Mouse (Mus musculus) small intestine, adult 2 months (tissue): ENCODE data around the gene Syne1. TPM values are rescaled to one million over a fixed set of nuclear protein-coding genes. Genes with fewer than 3 reads are reported as not detected.

ENCODE experiments used
- H3K27ac ChIP-seq: fragments of 200-500 bp; 2 replicates; pipeline ENCODE4 v1.5.1; 2012; ENCODE audit warnings: low read depth, low read length, control low read depth, inconsistent platforms; ENCODE audit not compliant: insufficient read depth
- H3K27me3 ChIP-seq: fragments of 200-500 bp; 2 replicates; pipeline ENCODE4 v1.6.1; 2012; ENCODE audit warnings: mild to moderate bottlenecking, moderate library complexity, low read length, inconsistent platforms; ENCODE audit not compliant: control insufficient read depth, insufficient read depth
- H3K36me3 ChIP-seq: fragments of 200-500 bp; 2 replicates; pipeline ENCODE4 v1.6.1; 2012; ENCODE audit warnings: mild to moderate bottlenecking, low read length, control low read depth, inconsistent platforms; ENCODE audit not compliant: control insufficient read depth, insufficient read depth
- H3K4me1 ChIP-seq: fragments of 200-500 bp; 2 replicates; pipeline ENCODE4 v1.6.1; 2012; ENCODE audit warnings: low read length, inconsistent platforms, mixed read lengths; ENCODE audit not compliant: control insufficient read depth, insufficient read depth, insufficient read length
- H3K4me3 ChIP-seq: fragments of 200-500 bp; 2 replicates; pipeline ENCODE4 v1.5.1; 2012; ENCODE audit warnings: low read depth, mild to moderate bottlenecking, control low read depth, inconsistent platforms, low read length, moderate library complexity
- CTCF ChIP-seq: fragments of 200-500 bp; IDR thresholded peaks from 2 replicates; pipeline ENCODE4 v1.5.1; 2012; ENCODE audit warnings: low read depth, mild to moderate bottlenecking, control low read depth, inconsistent platforms, low read length, moderate library complexity, mixed read lengths; ENCODE audit not compliant: insufficient replicate concordance, insufficient read length; ENCODE audit errors: extremely low read depth
- POLR2A ChIP-seq: fragments of 200-500 bp; IDR thresholded peaks from 2 replicates; pipeline ENCODE4 v1.6.1; 2012; ENCODE audit warnings: low read depth, mild to moderate bottlenecking, control low read depth, inconsistent platforms, low read length, moderate library complexity
- WGBS: fragments of 180-500 bp; shearing (Covaris S2); methylation state at CpG from one replicate; pipeline ENCODE4 v1.1.7; 2018; 5-methylcytosine and 5-hydroxymethylcytosine counted together
- polyA plus RNA-seq: library from polyadenylated mRNA; depleted of rRNA; stranded (reverse); fragments of >200 nt; gene quantifications from 2 replicates; pipeline ENCODE4 v1.2.3, GENCODE M21; 2012

Gene Syne1
- polyA plus RNA-seq, 1 experiment = 10.0 TPM

DNA sequence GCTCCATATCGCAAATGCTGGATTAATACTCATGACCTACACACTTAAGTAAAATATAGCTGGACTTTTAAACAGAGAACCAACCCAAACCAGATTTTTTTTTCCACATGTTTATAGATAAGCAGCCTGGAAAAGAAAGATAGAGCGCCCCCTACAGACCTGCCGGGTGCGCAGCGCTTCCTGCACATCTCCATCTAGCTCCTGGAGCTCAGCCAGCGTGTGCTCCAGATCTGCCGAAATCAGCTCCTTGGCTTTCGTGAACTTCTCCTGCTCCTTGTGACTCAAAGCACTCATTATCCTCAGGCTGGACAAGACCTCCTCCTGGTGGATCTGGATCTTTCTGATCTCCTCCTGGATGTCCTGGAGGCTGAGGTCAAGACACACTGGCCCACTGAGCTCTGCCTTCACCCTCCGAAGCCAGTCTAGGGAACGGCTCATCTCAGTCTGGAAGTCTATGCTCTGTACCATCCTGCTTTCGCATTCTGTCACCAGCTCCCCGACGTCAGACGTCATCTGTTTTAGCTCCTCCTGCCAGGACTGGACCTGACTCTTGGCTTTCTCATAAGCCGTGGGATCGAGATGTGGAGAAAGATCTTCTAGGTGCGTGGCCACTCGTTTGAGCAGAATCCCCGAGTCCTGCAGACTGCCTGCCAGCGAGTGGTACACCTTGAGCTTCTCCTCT, 323.7 kb downstream of the Syne1 start:
- no peaks in the 10 kb centered on the region for H3K27me3 ChIP-seq
- 80% methylated on average over 20 of the region's 20 CpGs for WGBS
- peak; percentile 33; the same call in 1 of the 2 replicates for TF ChIP-seq CTCF
- TF ChIP-seq POLR2A = no peak
- H3K4me1 ChIP-seq = no peaks in the 10 kb centered on the region
- H3K27ac ChIP-seq = no peak overlapping the region
- H3K36me3 ChIP-seq = no peaks in the 10 kb centered on the region
- no peak overlapping the region for H3K4me3 ChIP-seq

GRCm38 (mm10) chr10:5215943-5216342, 335.3 kb downstream of the Syne1 start:
- WGBS = 77% methylated on average over 1 of the region's 1 CpGs
- TF ChIP-seq POLR2A (no peak), CTCF (no peak)
- Histone ChIP-seq H3K27ac (no peak overlapping the region), H3K36me3 (no peaks in the 10 kb centered on the region), H3K4me3 (no peak overlapping the region), H3K27me3 (no peaks in the 10 kb centered on the region), H3K4me1 (no peaks in the 10 kb centered on the region)

- 21% methylated on average over 7 of the region's 7 CpGs for WGBS
- no peak overlapping the region for H3K4me3 ChIP-seq
- H3K27ac ChIP-seq = no peak overlapping the region
- H3K36me3 ChIP-seq = no peaks in the 10 kb centered on the region; the same call in 1 of the 2 replicates
- H3K27me3 ChIP-seq = no peaks in the 10 kb centered on the region
- peaks cover 3% of the 10 kb centered on the region; the same call in 1 of the 2 replicates for H3K4me1 ChIP-seq
- TF ChIP-seq POLR2A (no peak), CTCF (no peak)
Measured at GRCm38 (mm10) chr10:5207905-5208641, 343.2 kb downstream of the Syne1 start.

- Histone ChIP-seq H3K4me1 (peaks cover 3% of the 10 kb centered on the region; the same call in 1 of the 2 replicates), H3K4me3 (no peak overlapping the region), H3K36me3 (no peaks in the 10 kb centered on the region; the same call in 1 of the 2 replicates), H3K27ac (no peak overlapping the region), H3K27me3 (no peaks in the 10 kb centered on the region)
- WGBS = 86% methylated on average over 3 of the region's 3 CpGs
- TF ChIP-seq CTCF = no peak
- no peak for TF ChIP-seq POLR2A
Measured at GRCm38 (mm10) chr10:5205977-5206376, 345.3 kb downstream of the Syne1 start.

- TF ChIP-seq POLR2A = no peak
- no peak for TF ChIP-seq CTCF
- H3K36me3 ChIP-seq = no peaks in the 10 kb centered on the region; the same call in 1 of the 2 replicates
- peaks cover 3% of the 10 kb centered on the region; the same call in 1 of the 2 replicates for H3K4me1 ChIP-seq
- H3K27me3 ChIP-seq = no peaks in the 10 kb centered on the region
- 75% methylated on average over 5 of the region's 5 CpGs for WGBS
- H3K4me3 ChIP-seq = no peak overlapping the region
- H3K27ac ChIP-seq = no peak overlapping the region
Measured at GRCm38 (mm10) chr10:5205570-5205969, 345.7 kb downstream of the Syne1 start.

DNA sequence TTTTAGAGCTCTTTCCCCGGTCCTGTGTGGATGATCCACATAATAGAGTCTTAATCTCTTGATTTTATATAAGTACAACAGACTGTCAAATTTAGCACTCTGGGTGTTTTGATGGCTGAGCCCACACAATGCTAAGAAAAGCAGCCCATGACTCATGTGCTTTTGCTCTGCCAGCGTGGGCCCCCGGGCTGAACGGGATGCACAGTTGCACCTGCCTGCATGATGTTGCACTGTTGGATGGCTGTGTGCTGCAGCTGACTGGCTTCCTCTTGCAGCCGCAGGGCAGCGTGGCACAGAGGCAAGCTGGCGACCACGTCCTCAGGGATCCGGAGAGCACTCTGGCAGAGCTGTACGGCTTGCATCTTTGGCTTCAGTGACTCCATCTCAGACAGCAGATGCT, 347.4 kb downstream of the Syne1 start:
- H3K4me1 ChIP-seq = peaks cover 3% of the 10 kb centered on the region; the same call in 1 of the 2 replicates
- no peaks in the 10 kb centered on the region; the same call in 1 of the 2 replicates for H3K36me3 ChIP-seq
- TF ChIP-seq CTCF = no peak
- H3K4me3 ChIP-seq = no peak overlapping the region
- H3K27ac ChIP-seq = no peak overlapping the region
- H3K27me3 ChIP-seq = no peaks in the 10 kb centered on the region
- WGBS = 75% methylated on average over 10 of the region's 10 CpGs

- no peaks in the 10 kb centered on the region for H3K27me3 ChIP-seq
- TF ChIP-seq POLR2A (no peak), CTCF (no peak)
- H3K4me3 ChIP-seq = no peak overlapping the region
- H3K4me1 ChIP-seq = peaks cover 6% of the 10 kb centered on the region
- WGBS = 72% methylated on average over 2 of the region's 2 CpGs
- H3K36me3 ChIP-seq = no peaks in the 10 kb centered on the region; the same call in 1 of the 2 replicates
- no peak overlapping the region for H3K27ac ChIP-seq
Measured at GRCm38 (mm10) chr10:5197356-5197755, 353.9 kb downstream of the Syne1 start.
